Mouse (Mus musculus) liver, adult 2 months (tissue): ENCODE results near the gene Gm20388.

Experiments used
- CTCF ChIP-seq: fragments of 200-500 bp; IDR thresholded peaks from 2 replicates; pipeline ENCODE4 v1.5.1; 2011; ENCODE audit warnings: low read depth, low read length, control low read depth
- POLR2A ChIP-seq: fragments of 200-500 bp; IDR thresholded peaks from 2 replicates; pipeline ENCODE4 v1.6.1; 2011; ENCODE audit warnings: low read length, control low read depth; ENCODE audit not compliant: insufficient read depth; ENCODE audit errors: extremely low read depth

- TF ChIP-seq CTCF (no peak), POLR2A (no peak)
These were observed 1211.7 kb downstream of the Gm20388 start for GRCm38 (mm10) chr8:121122368-121122767.
